Mouse (Mus musculus): ENCODE results near the gene Olfr619.

Olfr619 gene

GRCm38 (mm10) chr7:103600275-103600674, at the start of gene Olfr619:
TSS of gene Olfr619 (plus strand) at chr7:103600575.
- no peak for DNase-seq (ENCODE audit: low read depth)

- DNase-seq (ENCODE audit: low read depth): no peak
Measured at GRCm38 (mm10) chr7:103555779-103556178, 44.6 kb upstream of the Olfr619 start, which contains the start of gene Olfr615. TSS of gene Olfr615 (plus strand) at chr7:103556079.

GRCm38 (mm10) chr7:103569043-103569442, 31.3 kb upstream of the Olfr619 start, which contains the start of gene Olfr616:
TSS of gene Olfr616 (minus strand) at chr7:103569143.
- DNase-seq (ENCODE audit: low read depth): no peak

GRCm38 (mm10) chr7:103572761-103573160, 27.6 kb upstream of the Olfr619 start, which contains the start of gene Olfr617:
TSS of gene Olfr617 (plus strand) at chr7:103573061.
- DNase-seq (ENCODE audit: low read depth): no peak

GRCm38 (mm10) chr7:103589803-103590202, 10.6 kb upstream of the Olfr619 start, which contains the start of gene Olfr618:
TSS of gene Olfr618 (plus strand) at chr7:103590103.
- no peak for DNase-seq (ENCODE audit: low read depth)

- peak; percentile 85 for DNase-seq (ENCODE audit: low read depth)
Measured at GRCm38 (mm10) chr7:103607425-103607824, 7.0 kb downstream of the Olfr619 start.

GRCm38 (mm10) chr7:103612434-103612833, 12.1 kb downstream of the Olfr619 start, which contains the start of gene Olfr620:
TSS of gene Olfr620 (minus strand) at chr7:103612534.
- DNase-seq (ENCODE audit: low read depth): no peak

- no peak for DNase-seq (ENCODE audit: low read depth)
Measured at GRCm38 (mm10) chr7:103636795-103637194, 36.4 kb downstream of the Olfr619 start.

- DNase-seq (ENCODE audit: low read depth): no peak
Measured at GRCm38 (mm10) chr7:103642602-103643001, 42.2 kb downstream of the Olfr619 start, which contains the start of gene Olfr622. TSS of gene Olfr622 (minus strand) at chr7:103642702.

- DNase-seq (ENCODE audit: low read depth): no peak
Measured at GRCm38 (mm10) chr7:103644070-103644469, 43.7 kb downstream of the Olfr619 start.
